Mouse (Mus musculus) neural tube, embryonic 11.5 days (tissue): ENCODE results near the gene Steap2. TPM values are rescaled to one million over a fixed set of nuclear protein-coding genes. Genes with fewer than 3 reads are reported as not detected.

ENCODE experiments used
- ATAC-seq: fragments of 200-750 bp; cut with Nextera tagmentation; 2 replicates; pipeline ENCODE4 v1.8.0; 2017; ENCODE audit warnings: moderate number of reproducible peaks, mild to moderate bottlenecking, moderate TSS enrichment, moderate library complexity; ENCODE audit not compliant: insufficient read depth, low FRiP score, low TSS enrichment
- DNase-seq: peaks from one replicate; pipeline ENCODE4 v3.0.0-alpha.2; 2015; ENCODE audit warnings: low spot score
- H3K27ac ChIP-seq: fragments of 300-500 bp; sonication (generic); 2 replicates; pipeline ENCODE4 v1.5.1; 2014; ENCODE audit warnings: low read depth, mild to moderate bottlenecking, low read length
- H3K27me3 ChIP-seq: fragments of 300-500 bp; sonication (generic); 2 replicates; pipeline ENCODE4 v1.6.1; 2014; ENCODE audit warnings: mild to moderate bottlenecking, low read length, mixed read lengths; ENCODE audit not compliant: control insufficient read depth, insufficient read depth
- H3K36me3 ChIP-seq: fragments of 300-500 bp; sonication (generic); 2 replicates; pipeline ENCODE4 v1.6.1; 2014; ENCODE audit warnings: mild to moderate bottlenecking, low read length, moderate library complexity, mixed read lengths; ENCODE audit not compliant: control insufficient read depth, insufficient read depth
- H3K4me1 ChIP-seq: fragments of 300-500 bp; sonication (generic); 2 replicates; pipeline ENCODE4 v1.6.1; 2014; ENCODE audit warnings: low read length, mixed read lengths; ENCODE audit not compliant: control insufficient read depth, insufficient read depth
- H3K4me2 ChIP-seq: fragments of 300-500 bp; sonication (generic); 2 replicates; pipeline ENCODE4 v1.6.1; 2014; ENCODE audit warnings: low read depth, mild to moderate bottlenecking, moderate library complexity
- H3K4me3 ChIP-seq: fragments of 300-500 bp; sonication (generic); 2 replicates; pipeline ENCODE4 v1.5.1; 2014; ENCODE audit warnings: low read depth, low read length
- H3K9ac ChIP-seq: fragments of 300-500 bp; sonication (generic); 2 replicates; pipeline ENCODE4 v1.6.1; 2014; ENCODE audit warnings: mild to moderate bottlenecking, low read length
- H3K9me3 ChIP-seq: fragments of 300-500 bp; sonication (generic); 2 replicates; pipeline ENCODE4 v1.6.1; 2016; ENCODE audit warnings: low read length; ENCODE audit not compliant: control insufficient read depth
- WGBS: fragments of 180-500 bp; shearing (Covaris S2); extraction: QIAGEN DNeasy Blood & Tissue Kit; methylation state at CpG from one replicate; pipeline ENCODE4 v1.1.7; 2014; 5-methylcytosine and 5-hydroxymethylcytosine counted together
- polyA plus RNA-seq: library from polyadenylated mRNA; unstranded; fragments of >200 nt; fragmentation: Nextera tagmentation; extraction: Ambion mirVana; gene quantifications from 2 replicates; pipeline ENCODE4 v1.2.1, GENCODE M21; 2014

Gene Steap2
- polyA plus RNA-seq, 1 experiment from 2014 or later = 6.8 TPM

GRCm38 (mm10) chr5:5657932-5658331, 36.4 kb downstream of the Steap2 start:
- Histone ChIP-seq H3K27ac (no peak overlapping the region), H3K27me3 (no peaks in the 10 kb centered on the region), H3K9me3 (no peaks in the 10 kb centered on the region), H3K4me3 (no peak overlapping the region), H3K9ac (no peak overlapping the region), H3K4me2 (no peak overlapping the region), H3K4me1 (no peaks in the 10 kb centered on the region), H3K36me3 (no peaks in the 10 kb centered on the region)
- DNase-seq (no peak), ATAC-seq (no peak)
- 86% methylated on average over 2 of the region's 2 CpGs for WGBS

GRCm38 (mm10) chr5:5648817-5649569, 45.4 kb downstream of the Steap2 start:
- WGBS = 73% methylated on average over 6 of the region's 6 CpGs
- Histone ChIP-seq H3K9ac (no peak overlapping the region), H3K4me3 (no peak overlapping the region), H3K36me3 (no peaks in the 10 kb centered on the region), H3K27me3 (no peaks in the 10 kb centered on the region), H3K27ac (no peak overlapping the region), H3K4me2 (no peak overlapping the region), H3K9me3 (no peaks in the 10 kb centered on the region), H3K4me1 (no peaks in the 10 kb centered on the region)
- no peak for ATAC-seq
- DNase-seq = no peak

GRCm38 (mm10) chr5:5646173-5646572, 48.2 kb downstream of the Steap2 start:
- DNase-seq = no peak
- Histone ChIP-seq H3K9ac (no peak overlapping the region), H3K4me2 (no peak overlapping the region), H3K4me3 (no peak overlapping the region), H3K27me3 (no peaks in the 10 kb centered on the region), H3K4me1 (no peaks in the 10 kb centered on the region), H3K9me3 (no peaks in the 10 kb centered on the region), H3K27ac (no peak overlapping the region), H3K36me3 (no peaks in the 10 kb centered on the region)
- ATAC-seq = peak; percentile 48; the same call in 1 of the 2 replicates
- WGBS = 10% methylated on average over 1 of the region's 1 CpGs

- Histone ChIP-seq H3K9ac (no peak overlapping the region), H3K36me3 (no peaks in the 10 kb centered on the region), H3K9me3 (no peaks in the 10 kb centered on the region), H3K27ac (no peak overlapping the region), H3K27me3 (no peaks in the 10 kb centered on the region), H3K4me1 (no peaks in the 10 kb centered on the region), H3K4me2 (no peak overlapping the region), H3K4me3 (no peak overlapping the region)
- WGBS = 63% methylated on average over 2 of the region's 2 CpGs
- ATAC-seq (no peak), DNase-seq (no peak)
Measured at GRCm38 (mm10) chr5:5638496-5638895, 55.9 kb downstream of the Steap2 start.

- no peaks in the 10 kb centered on the region for H3K9me3 ChIP-seq
- no peak overlapping the region for H3K4me2 ChIP-seq
- no peak overlapping the region for H3K27ac ChIP-seq
- no peaks in the 10 kb centered on the region for H3K27me3 ChIP-seq
- ATAC-seq (no peak), DNase-seq (no peak)
- no peaks in the 10 kb centered on the region for H3K36me3 ChIP-seq
- H3K4me1 ChIP-seq = no peaks in the 10 kb centered on the region
- no peak overlapping the region for H3K4me3 ChIP-seq
- H3K9ac ChIP-seq = no peak overlapping the region
- 76% methylated on average over 3 of the region's 3 CpGs for WGBS
Measured at GRCm38 (mm10) chr5:5625491-5625890, 68.9 kb downstream of the Steap2 start.

GRCm38 (mm10) chr5:5618329-5618728, 76.0 kb downstream of the Steap2 start:
- Histone ChIP-seq H3K27me3 (no peaks in the 10 kb centered on the region), H3K4me1 (no peaks in the 10 kb centered on the region), H3K9ac (no peak overlapping the region), H3K4me2 (no peak overlapping the region), H3K27ac (no peak overlapping the region), H3K4me3 (no peak overlapping the region), H3K36me3 (no peaks in the 10 kb centered on the region), H3K9me3 (no peaks in the 10 kb centered on the region)
- 67% methylated on average over 4 of the region's 4 CpGs for WGBS
- DNase-seq = no peak
- no peak for ATAC-seq

Other genes with a start within 250 kb of the Steap2 start
- gene 1700015F17Rik, start 215.4 kb downstream of the Steap2 start, polyA plus RNA-seq = not detected in 2 replicates
- gene Cldn12, start 179.6 kb downstream of the Steap2 start, polyA plus RNA-seq = 38.1 and 40.0 TPM in 2 replicates
- 33.1 and 34.9 TPM in 2 replicates for gene Gtpbp10, start 135.0 kb downstream of the Steap2 start, polyA plus RNA-seq
- gene Gm8773, start 120.8 kb downstream of the Steap2 start, polyA plus RNA-seq = 4.7 and 5.2 TPM in 2 replicates
- gene Cfap69, start 30.3 kb downstream of the Steap2 start, polyA plus RNA-seq = 5.1 and 5.6 TPM in 2 replicates
- 5.4 TPM in 2 replicates for gene Steap1, start 54.7 kb upstream of the Steap2 start, polyA plus RNA-seq